Mouse (Mus musculus) layer of hippocampus, adult 18-20 months (tissue): ENCODE measurements around the gene Cmya5. TPM values are rescaled to one million over a fixed set of nuclear protein-coding genes. Genes with fewer than 3 reads are reported as not detected.

Experiments used
- DNase-seq, 2 experiments: peaks; one replicate each; pipeline ENCODE4 v3.0.0; 2022; ENCODE audit warnings: low spot score in 2 of 2
- total RNA-seq, 2 experiments: library from RNA; stranded (reverse); gene quantifications; 2 replicates each; pipeline ENCODE4 v1.2.3; 2021

Gene Cmya5
- total RNA-seq, 2 experiments from 2014 or later, result 3.3 to 3.4 TPM

DNA sequence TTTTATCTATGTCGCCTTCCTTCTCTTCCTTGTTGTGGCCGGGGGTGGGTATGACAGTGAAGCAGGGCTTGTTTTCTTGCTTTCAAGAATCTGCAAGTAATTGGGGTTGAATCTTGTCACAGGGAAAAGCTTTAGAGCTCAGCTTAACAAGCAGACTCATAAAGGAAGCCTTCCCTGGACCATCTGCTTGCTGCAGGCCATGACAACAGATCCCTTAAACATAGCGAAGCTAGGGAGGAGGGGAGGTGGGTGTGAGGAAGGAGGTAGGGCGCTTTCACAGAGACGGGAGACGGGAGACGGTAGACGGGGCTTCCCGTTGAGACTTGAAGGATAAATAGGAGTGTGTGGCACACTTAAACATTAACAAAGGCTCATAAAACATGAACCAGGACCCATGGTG is 144.7 kb downstream of the Cmya5 start:
- peak; percentile 68 to 78 for DNase-seq

DNA sequence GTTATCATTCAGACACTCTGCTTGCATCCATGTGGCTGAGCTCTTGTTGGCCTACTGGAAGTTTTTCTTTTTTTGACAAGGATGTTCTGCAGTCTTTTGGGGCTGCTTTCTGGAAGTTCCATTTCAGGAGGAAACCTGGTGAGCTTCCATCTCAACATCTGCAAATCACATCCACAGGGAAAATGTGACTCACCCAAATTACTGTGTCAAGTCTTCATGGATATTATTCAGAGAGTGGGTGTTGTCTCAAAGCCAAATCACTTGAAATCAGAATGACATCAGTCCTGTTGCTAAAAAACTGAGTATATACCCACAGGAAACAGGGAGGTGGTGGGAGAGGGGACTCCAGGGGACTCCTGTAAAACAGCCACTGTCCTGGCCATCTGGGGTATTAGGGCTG is 149.8 kb downstream of the Cmya5 start:
- DNase-seq, result no peak

DNA sequence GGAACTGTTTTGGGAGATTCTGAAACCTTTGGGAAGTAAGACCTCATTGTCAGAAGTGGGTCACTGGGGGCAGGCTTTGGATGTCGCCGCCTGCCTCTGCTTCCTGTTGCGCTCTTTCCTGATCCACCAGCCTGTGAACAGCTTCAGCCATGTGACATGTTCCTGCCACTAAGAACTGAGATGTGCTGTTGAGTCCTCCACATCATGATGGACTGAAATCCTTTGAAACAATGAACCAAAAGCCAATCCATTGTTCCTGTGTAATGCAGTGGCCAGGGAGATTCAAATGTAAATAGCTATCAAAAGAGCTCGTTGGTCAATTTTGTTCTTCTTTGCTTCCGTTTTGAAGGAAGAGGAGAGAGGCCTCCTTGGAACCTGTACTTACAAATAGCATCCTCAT is 151.7 kb downstream of the Cmya5 start:
- no peak for DNase-seq

Other genes starting within 250 kb of the Cmya5 start
- gene Tent2, start 47.7 kb upstream of the Cmya5 start, total RNA-seq, result 10 to 100 TPM; 24.7 to 26.2 TPM
- 100 to 1,000 TPM; 202 to 215 TPM for gene Homer1, start 154.9 kb upstream of the Cmya5 start, total RNA-seq